Mouse (Mus musculus) testis, adult 2 months (tissue): ENCODE results near the gene Fez1.

Experiments
- CTCF ChIP-seq: fragments of 200-500 bp; IDR thresholded peaks from 2 replicates; pipeline ENCODE4 v1.5.1; 2012; ENCODE audit warnings: low read depth, mild to moderate bottlenecking, inconsistent platforms, low read length, moderate library complexity; ENCODE audit not compliant: control insufficient read depth, insufficient read depth, insufficient replicate concordance
- POLR2A ChIP-seq: fragments of 200-500 bp; IDR thresholded peaks from 2 replicates; pipeline ENCODE4 v1.6.1; 2012; ENCODE audit warnings: low read depth, mild to moderate bottlenecking, inconsistent platforms, low read length, moderate library complexity; ENCODE audit not compliant: control insufficient read depth

DNA sequence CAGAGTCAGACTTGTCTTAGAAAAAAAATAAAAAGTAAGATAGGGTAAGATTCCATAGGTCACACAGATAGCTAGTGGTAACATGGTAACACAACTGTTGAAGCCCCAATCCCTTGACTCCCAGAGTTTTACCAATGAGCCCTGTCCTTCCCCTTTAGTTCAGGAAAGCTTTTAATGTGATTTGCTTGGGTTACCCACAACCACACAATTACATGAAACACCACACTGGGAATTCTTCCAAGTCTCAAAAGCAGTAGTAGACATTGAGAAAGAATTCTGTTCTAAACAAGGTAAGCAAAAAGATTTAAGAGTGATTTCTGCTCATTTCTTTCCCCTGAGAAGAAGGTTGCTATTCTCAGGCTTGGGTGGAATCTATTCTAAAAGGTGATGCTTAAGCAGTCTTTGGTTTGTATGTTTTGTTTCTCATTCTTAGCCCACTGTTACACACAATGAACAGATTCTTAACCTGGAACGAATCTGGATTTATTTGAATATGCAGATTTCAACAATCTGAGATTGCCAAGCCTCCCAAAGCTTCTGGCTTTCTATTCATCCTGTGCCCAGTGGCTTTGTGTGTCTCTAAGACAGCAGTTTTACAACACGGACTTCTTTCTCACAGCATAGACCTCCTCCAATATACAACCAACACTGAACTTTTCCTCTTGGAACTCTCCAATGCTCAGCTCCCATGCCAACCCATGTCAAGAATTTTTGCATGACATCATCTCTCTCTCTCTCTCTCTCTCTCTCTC, 5.1 kb downstream of the Fez1 start:
- TF ChIP-seq CTCF (no peak), POLR2A (no peak)
